Mouse (Mus musculus): ENCODE measurements around the gene Dmac2.

Gene Dmac2

GRCm38 (mm10) chr7:25652244-25652759, 33.1 kb downstream of the Dmac2 start:
- no peak for DNase-seq (ENCODE audit: low spot score)

DNA sequence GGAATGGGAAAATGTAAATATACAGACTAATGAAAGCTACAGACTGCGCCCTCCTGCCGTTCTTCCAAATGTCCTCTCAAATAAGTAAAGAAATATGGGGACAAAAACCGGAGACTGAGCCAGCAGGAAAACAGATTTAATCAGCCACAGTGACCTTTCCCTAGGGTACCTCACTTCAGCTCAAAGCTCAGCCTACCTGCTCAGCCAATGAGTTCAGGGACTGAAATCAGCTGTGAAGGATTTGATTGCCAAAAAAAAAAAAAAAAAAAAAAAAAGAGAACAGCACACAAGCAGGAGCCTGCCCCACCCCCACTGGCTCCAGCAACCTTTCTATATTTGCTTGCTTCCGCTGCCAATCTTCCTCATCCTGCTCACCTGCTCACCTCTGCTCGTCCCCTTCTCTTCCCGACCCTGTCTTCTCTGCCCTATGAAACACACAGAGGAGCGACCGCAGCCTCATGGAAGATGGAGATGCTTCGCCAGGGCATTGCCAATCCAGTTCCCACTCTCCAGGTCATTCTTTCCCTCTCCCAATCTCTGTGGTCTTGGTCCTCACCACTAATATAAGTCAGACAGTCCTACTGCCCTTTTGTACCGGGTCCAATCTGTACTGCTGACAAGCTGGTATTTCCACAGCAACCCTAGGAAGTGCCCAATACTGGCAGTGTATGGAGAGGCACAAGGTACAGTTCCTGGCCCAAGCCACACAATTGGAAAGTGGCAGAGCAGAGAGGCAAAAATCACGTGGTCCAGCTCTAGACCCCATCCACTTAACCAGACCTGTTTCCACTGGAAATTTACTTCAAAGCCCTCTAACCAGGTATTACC, 36.6 kb downstream of the Dmac2 start:
- DNase-seq (ENCODE audit: low spot score), result no peak

DNA sequence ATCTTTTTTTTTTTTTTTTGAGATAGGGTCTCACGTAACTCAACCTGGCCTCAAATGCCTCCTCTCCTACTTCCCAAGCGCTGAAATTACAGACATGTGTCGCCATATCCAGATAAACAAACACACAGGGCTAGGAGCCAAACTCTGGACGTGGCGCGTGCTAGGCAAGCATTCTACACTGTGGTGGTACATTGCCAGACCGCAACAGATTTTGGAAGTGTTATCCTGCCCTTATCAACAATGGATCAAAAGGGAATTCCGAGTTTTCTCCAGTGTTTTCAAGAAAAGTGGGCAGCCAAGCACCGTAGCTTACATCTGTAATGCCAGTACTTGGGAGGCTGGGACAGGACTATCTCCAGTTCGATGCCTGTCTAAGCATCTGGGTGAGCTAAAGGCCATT, 38.6 kb downstream of the Dmac2 start:
- no peak for DNase-seq (ENCODE audit: low spot score)

DNA sequence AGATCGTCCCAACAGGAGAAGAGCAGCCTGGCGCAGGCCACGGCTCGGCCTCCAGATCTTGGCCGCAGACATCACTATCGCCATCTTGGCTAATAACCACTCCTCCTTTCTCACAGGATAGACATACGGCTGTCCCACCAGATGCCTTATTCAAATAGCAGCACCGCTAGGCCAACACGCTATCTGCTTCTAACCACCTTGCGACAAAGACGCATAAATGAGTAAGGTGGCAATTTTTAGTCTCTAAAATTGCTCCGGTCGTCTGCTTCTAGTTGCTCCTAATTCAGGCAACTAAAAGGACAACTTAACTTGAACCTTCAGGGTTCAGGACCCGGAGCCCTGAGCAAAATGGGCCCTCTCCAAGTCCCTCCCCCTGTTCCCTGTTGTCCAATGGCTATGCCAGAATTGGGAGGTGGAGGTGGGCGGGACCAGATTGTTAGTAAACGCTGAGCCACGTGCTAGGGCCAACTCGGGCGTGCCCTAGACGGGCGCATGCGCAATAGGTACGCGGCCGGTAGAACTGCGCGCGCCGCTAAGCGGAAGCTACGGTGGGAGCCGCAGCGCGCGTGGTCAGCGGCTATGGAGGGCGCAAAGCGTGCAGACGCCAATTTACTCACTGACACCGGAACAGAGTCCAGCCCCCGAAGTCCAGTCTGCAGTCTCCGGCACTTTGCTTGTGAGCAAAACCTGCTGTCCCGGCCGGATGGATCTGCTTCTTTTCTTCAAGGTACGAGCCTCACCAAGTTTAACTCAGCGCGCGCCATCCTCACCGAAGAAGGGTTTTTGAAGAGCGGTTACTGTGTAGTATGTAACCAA, 39.7 kb downstream of the Dmac2 start, which contains the start of the genes Bckdha and Exosc5:
Gene Bckdha, minus strand, starts transcription at position 325 of the 816 bp plus-strand sequence.
Gene Exosc5, plus strand, starts transcription at position 508 of the 816 bp plus-strand sequence.
- DNase-seq (ENCODE audit: low spot score), result peak; percentile 99

DNA sequence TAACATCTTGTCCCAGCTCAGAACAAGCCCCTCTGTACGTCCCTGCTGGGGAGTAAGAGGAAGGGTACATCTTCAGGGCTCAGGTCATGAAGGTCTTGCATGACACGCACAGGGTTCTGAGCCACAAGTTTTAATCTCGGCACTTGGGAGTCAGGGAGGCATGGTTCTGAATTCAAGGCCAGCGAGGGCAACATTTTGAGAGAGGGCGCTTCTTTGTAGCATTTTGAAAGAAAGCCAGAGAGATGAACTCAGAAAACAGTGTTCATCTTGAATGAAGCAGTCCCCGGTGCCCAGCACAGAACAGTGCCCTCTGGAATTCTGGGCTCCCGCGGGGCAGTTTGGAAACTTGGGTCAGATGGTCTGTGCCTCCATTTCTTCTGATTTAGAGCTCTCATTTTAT, 47.2 kb downstream of the Dmac2 start:
- peak; percentile 53 for DNase-seq (ENCODE audit: low spot score)

DNA sequence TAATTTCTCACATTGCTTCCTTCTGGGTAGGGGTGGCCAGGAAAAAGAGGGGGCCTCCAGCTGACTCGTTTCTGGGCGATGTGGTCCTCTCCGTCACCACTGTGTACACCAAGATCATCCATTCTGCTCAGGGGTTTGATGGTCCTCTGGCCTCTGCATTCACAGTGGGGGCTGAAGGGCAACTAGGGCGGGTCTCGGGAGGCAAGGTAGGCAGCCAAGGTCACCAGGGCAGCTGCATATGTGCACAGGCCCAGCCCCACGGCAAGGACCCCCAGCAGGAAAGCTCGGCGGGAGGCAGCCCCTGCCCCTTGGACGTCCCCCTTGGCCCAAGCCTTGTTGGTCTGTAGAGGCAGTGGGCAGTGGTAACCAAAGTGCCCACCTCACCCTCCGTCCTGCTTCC, 49.9 kb downstream of the Dmac2 start:
- DNase-seq (ENCODE audit: low spot score), result no peak

GRCm38 (mm10) chr7:25669631-25670030, 50.4 kb downstream of the Dmac2 start:
- DNase-seq (ENCODE audit: low spot score), result no peak

GRCm38 (mm10) chr7:25670096-25670495, 50.9 kb downstream of the Dmac2 start:
- DNase-seq (ENCODE audit: low spot score), result no peak

- no peak for DNase-seq (ENCODE audit: low spot score)
Observed at GRCm38 (mm10) chr7:25671686-25672085, 52.5 kb downstream of the Dmac2 start.

DNA sequence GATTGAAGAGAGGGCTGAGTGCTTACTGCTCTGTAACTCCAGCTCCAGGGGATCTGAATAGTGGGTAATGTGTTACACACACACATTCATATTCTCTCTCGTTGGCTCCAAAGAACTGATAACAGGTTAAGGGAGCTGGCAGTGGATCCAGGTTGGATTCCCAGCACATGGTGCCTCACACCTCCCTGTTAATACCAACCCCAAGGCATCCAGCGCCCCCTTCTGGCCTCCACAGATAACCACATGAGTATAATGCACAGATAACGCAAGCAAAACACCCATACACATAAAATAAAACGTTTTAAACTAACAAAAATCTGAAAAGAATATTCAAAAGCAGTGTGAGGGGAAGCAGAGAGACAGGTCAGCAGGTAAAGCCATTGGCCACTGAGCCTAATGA, 53.2 kb downstream of the Dmac2 start:
- no peak for DNase-seq (ENCODE audit: low spot score)

GRCm38 (mm10) chr7:25674297-25674696, 55.1 kb downstream of the Dmac2 start:
- no peak for DNase-seq (ENCODE audit: low spot score)

GRCm38 (mm10) chr7:25674719-25675300, 55.6 kb downstream of the Dmac2 start, which contains the start of gene Tmem91:
Gene Tmem91, minus strand, starts transcription at chr7:25675166.
- no peak for DNase-seq (ENCODE audit: low spot score)

Data from testis, postnatal 14 days (tissue).